Mouse (Mus musculus) testis, adult 2 months (tissue): ENCODE measurements around the gene Cacnb2.

Experiments used
- CTCF ChIP-seq: fragments of 200-500 bp; IDR thresholded peaks from 2 replicates; pipeline ENCODE4 v1.5.1; 2012; ENCODE audit warnings: low read depth, mild to moderate bottlenecking, inconsistent platforms, low read length, moderate library complexity; ENCODE audit not compliant: control insufficient read depth, insufficient read depth, insufficient replicate concordance
- POLR2A ChIP-seq: fragments of 200-500 bp; IDR thresholded peaks from 2 replicates; pipeline ENCODE4 v1.6.1; 2012; ENCODE audit warnings: low read depth, mild to moderate bottlenecking, inconsistent platforms, low read length, moderate library complexity; ENCODE audit not compliant: control insufficient read depth

DNA sequence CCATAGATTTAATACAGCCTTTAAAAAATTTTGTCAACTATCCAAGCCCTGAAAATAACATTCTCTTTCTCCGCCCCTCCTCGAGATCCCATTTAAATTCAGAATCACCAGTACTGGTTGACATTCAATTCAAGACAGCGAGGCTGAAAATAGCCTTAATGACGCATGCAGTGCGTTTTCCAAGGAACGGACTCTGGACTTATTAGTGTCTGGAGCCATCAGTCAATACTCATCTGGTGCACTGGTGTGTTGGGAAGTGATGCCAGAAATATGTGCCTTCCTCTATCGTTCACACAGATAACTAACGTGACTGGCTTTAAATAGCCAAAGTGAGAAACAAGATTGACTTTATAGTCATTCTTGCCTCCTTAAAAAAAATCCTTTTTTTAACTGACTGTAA lies 333.6 kb downstream of the Cacnb2 start:
- TF ChIP-seq CTCF (no peak), POLR2A (no peak)
